Mouse (Mus musculus): ENCODE results near the gene Ing2. TPM values are rescaled to one million over a fixed set of nuclear protein-coding genes. Genes with fewer than 3 reads are reported as not detected.

The Ing2 gene
- polyA plus RNA-seq, 1 experiment = 20.4 TPM

- Histone ChIP-seq H3K4me3 (replicated peaks; ENCODE audit: insufficient read depth, low read depth, low read length) (no peak overlapping the region), H3K27ac (ENCODE audit: insufficient read depth, low read length) (no peak overlapping the region), H3K27me3 (ENCODE audit: control insufficient read depth, insufficient read depth, low read length) (no peaks in the 10 kb centered on the region), H3K4me1 (ENCODE audit: control insufficient read depth, insufficient read depth, low read length) (no peaks in the 10 kb centered on the region)
- no peak for DNase-seq
- WGBS = 78% methylated on average over 13 of the region's 13 CpGs
- no peak for TF ChIP-seq POLR2A (IDR thresholded peaks at IDR 0.05; ENCODE audit: borderline replicate concordance, insufficient read depth, low read length)
- no peak for TF ChIP-seq CTCF (IDR thresholded peaks at IDR 0.05; ENCODE audit: borderline replicate concordance, insufficient read depth, low read depth, low read length)
These were observed 23.2 kb downstream of the Ing2 start for GRCm38 (mm10) chr8:47651913-47652736.

- Histone ChIP-seq H3K4me1 (ENCODE audit: control insufficient read depth, insufficient read depth, low read length) (no peaks in the 10 kb centered on the region), H3K4me3 (replicated peaks; ENCODE audit: insufficient read depth, low read depth, low read length) (no peak overlapping the region), H3K27ac (ENCODE audit: insufficient read depth, low read length) (no peak overlapping the region), H3K27me3 (ENCODE audit: control insufficient read depth, insufficient read depth, low read length) (no peaks in the 10 kb centered on the region)
- no peak for DNase-seq
- TF ChIP-seq POLR2A (IDR thresholded peaks at IDR 0.05; ENCODE audit: borderline replicate concordance, insufficient read depth, low read length) (no peak), CTCF (IDR thresholded peaks at IDR 0.05; ENCODE audit: borderline replicate concordance, insufficient read depth, low read depth, low read length) (no peak)
- 83% methylated on average over 4 of the region's 4 CpGs for WGBS
These were observed 24.5 kb downstream of the Ing2 start for GRCm38 (mm10) chr8:47650853-47651252.

- 70% methylated on average over 9 of the region's 9 CpGs for WGBS
- no peak overlapping the region for H3K4me3 ChIP-seq (replicated peaks; ENCODE audit: insufficient read depth, low read depth, low read length)
- DNase-seq = no peak
- TF ChIP-seq POLR2A (IDR thresholded peaks at IDR 0.05; ENCODE audit: borderline replicate concordance, insufficient read depth, low read length) = no peak
- TF ChIP-seq CTCF (IDR thresholded peaks at IDR 0.05; ENCODE audit: borderline replicate concordance, insufficient read depth, low read depth, low read length) = no peak
- H3K27me3 ChIP-seq (ENCODE audit: control insufficient read depth, insufficient read depth, low read length) = no peaks in the 10 kb centered on the region
- H3K27ac ChIP-seq (ENCODE audit: insufficient read depth, low read length) = no peak overlapping the region
- no peaks in the 10 kb centered on the region for H3K4me1 ChIP-seq (ENCODE audit: control insufficient read depth, insufficient read depth, low read length)
These were observed 25.8 kb downstream of the Ing2 start for GRCm38 (mm10) chr8:47649551-47649950.

GRCm38 (mm10) chr8:47642514-47643064 lies 32.8 kb downstream of the Ing2 start:
- Histone ChIP-seq H3K4me1 (ENCODE audit: control insufficient read depth, insufficient read depth, low read length) (no peaks in the 10 kb centered on the region), H3K27me3 (ENCODE audit: control insufficient read depth, insufficient read depth, low read length) (no peaks in the 10 kb centered on the region), H3K27ac (ENCODE audit: insufficient read depth, low read length) (no peak overlapping the region), H3K4me3 (replicated peaks; ENCODE audit: insufficient read depth, low read depth, low read length) (no peak overlapping the region)
- TF ChIP-seq CTCF (IDR thresholded peaks at IDR 0.05; ENCODE audit: borderline replicate concordance, insufficient read depth, low read depth, low read length) (no peak), POLR2A (IDR thresholded peaks at IDR 0.05; ENCODE audit: borderline replicate concordance, insufficient read depth, low read length) (no peak)
- DNase-seq = peak in 1 of 2 experiments; percentile 3
- 28% methylated on average over 9 of the region's 9 CpGs for WGBS

- 65% methylated on average over 4 of the region's 4 CpGs for WGBS
- TF ChIP-seq CTCF (IDR thresholded peaks at IDR 0.05; ENCODE audit: borderline replicate concordance, insufficient read depth, low read depth, low read length) = no peak
- no peak for TF ChIP-seq POLR2A (IDR thresholded peaks at IDR 0.05; ENCODE audit: borderline replicate concordance, insufficient read depth, low read length)
- no peaks in the 10 kb centered on the region for H3K27me3 ChIP-seq (ENCODE audit: control insufficient read depth, insufficient read depth, low read length)
- no peak for DNase-seq
- H3K4me3 ChIP-seq (replicated peaks; ENCODE audit: insufficient read depth, low read depth, low read length) = no peak overlapping the region
- no peaks in the 10 kb centered on the region for H3K4me1 ChIP-seq (ENCODE audit: control insufficient read depth, insufficient read depth, low read length)
- no peak overlapping the region for H3K27ac ChIP-seq (ENCODE audit: insufficient read depth, low read length)
These were observed 38.2 kb downstream of the Ing2 start for GRCm38 (mm10) chr8:47637152-47637551.

- WGBS = 31% methylated on average over 3 of the region's 3 CpGs
- no peak for DNase-seq
- Histone ChIP-seq H3K27ac (ENCODE audit: insufficient read depth, low read length) (no peak overlapping the region), H3K4me3 (replicated peaks; ENCODE audit: insufficient read depth, low read depth, low read length) (no peak overlapping the region), H3K4me1 (ENCODE audit: control insufficient read depth, insufficient read depth, low read length) (no peaks in the 10 kb centered on the region), H3K27me3 (ENCODE audit: control insufficient read depth, insufficient read depth, low read length) (no peaks in the 10 kb centered on the region)
- TF ChIP-seq POLR2A (IDR thresholded peaks at IDR 0.05; ENCODE audit: borderline replicate concordance, insufficient read depth, low read length) = no peak
- no peak for TF ChIP-seq CTCF (IDR thresholded peaks at IDR 0.05; ENCODE audit: borderline replicate concordance, insufficient read depth, low read depth, low read length)
These were observed 39.3 kb downstream of the Ing2 start for GRCm38 (mm10) chr8:47636032-47636431.

- Histone ChIP-seq H3K4me1 (ENCODE audit: control insufficient read depth, insufficient read depth, low read length) (no peaks in the 10 kb centered on the region), H3K27me3 (ENCODE audit: control insufficient read depth, insufficient read depth, low read length) (no peaks in the 10 kb centered on the region), H3K4me3 (replicated peaks; ENCODE audit: insufficient read depth, low read depth, low read length) (no peak overlapping the region), H3K27ac (ENCODE audit: insufficient read depth, low read length) (no peak overlapping the region)
- TF ChIP-seq POLR2A (IDR thresholded peaks at IDR 0.05; ENCODE audit: borderline replicate concordance, insufficient read depth, low read length) (no peak), CTCF (IDR thresholded peaks at IDR 0.05; ENCODE audit: borderline replicate concordance, insufficient read depth, low read depth, low read length) (no peak)
- no peak for DNase-seq
- WGBS = 45% methylated on average over 10 of the region's 10 CpGs
These were observed 40.5 kb downstream of the Ing2 start for GRCm38 (mm10) chr8:47634791-47635341.

- H3K4me3 ChIP-seq (replicated peaks; ENCODE audit: insufficient read depth, low read depth, low read length) = no peak overlapping the region
- H3K4me1 ChIP-seq (ENCODE audit: control insufficient read depth, insufficient read depth, low read length) = no peaks in the 10 kb centered on the region
- DNase-seq = no peak
- TF ChIP-seq CTCF (IDR thresholded peaks at IDR 0.05; ENCODE audit: borderline replicate concordance, insufficient read depth, low read depth, low read length) (no peak), POLR2A (IDR thresholded peaks at IDR 0.05; ENCODE audit: borderline replicate concordance, insufficient read depth, low read length) (no peak)
- WGBS = 93% methylated on average over 1 of the region's 1 CpGs
- H3K27ac ChIP-seq (ENCODE audit: insufficient read depth, low read length) = no peak overlapping the region
- no peaks in the 10 kb centered on the region for H3K27me3 ChIP-seq (ENCODE audit: control insufficient read depth, insufficient read depth, low read length)
These were observed 54.2 kb downstream of the Ing2 start for GRCm38 (mm10) chr8:47621144-47621543.

Other genes with a start within 250 kb of the Ing2 start
- 19.3 TPM in 2 replicates for gene Stox2, start 229.2 kb downstream of the Ing2 start, polyA plus RNA-seq (2012; rRNA removed)
- 39.6 and 42.9 TPM in 2 replicates for gene Trappc11, start 142.1 kb downstream of the Ing2 start, polyA plus RNA-seq (2012; rRNA removed)
- 23.4 and 23.7 TPM in 2 replicates for gene Rwdd4a, start 141.9 kb downstream of the Ing2 start, polyA plus RNA-seq (2012; rRNA removed)
- gene Cdkn2aip, start 38.4 kb upstream of the Ing2 start, polyA plus RNA-seq (2012; rRNA removed) = 10.3 and 11.1 TPM in 2 replicates
- not detected in 2 replicates for gene Cldn24, start 146.6 kb upstream of the Ing2 start, polyA plus RNA-seq (2012; rRNA removed)
- 0.11 and 0.22 TPM in 2 replicates for gene Cldn22, start 148.9 kb upstream of the Ing2 start, polyA plus RNA-seq (2012; rRNA removed)